Mouse (Mus musculus): ENCODE results near the gene Galc.

Galc gene

GRCm38 (mm10) chr12:98258845-98259517 is at the start of gene Galc:
Gene Galc (minus strand): TSS chr12:98259459.
- DNase-seq, result peak; percentile 90 to 93

- DNase-seq, result no peak
Observed at GRCm38 (mm10) chr12:98307179-98307915, 48.1 kb upstream of the Galc start.

GRCm38 (mm10) chr12:98303013-98303412 is 43.8 kb upstream of the Galc start:
- DNase-seq, result no peak

- no peak for DNase-seq
Observed at GRCm38 (mm10) chr12:98301980-98302379, 42.7 kb upstream of the Galc start.

GRCm38 (mm10) chr12:98294241-98294640 is 35.0 kb upstream of the Galc start:
- DNase-seq, result no peak

- no peak for DNase-seq
Observed at GRCm38 (mm10) chr12:98292278-98292677, 33.0 kb upstream of the Galc start.

- no peak for DNase-seq
Observed at GRCm38 (mm10) chr12:98290475-98290874, 31.2 kb upstream of the Galc start.

- DNase-seq, result no peak
Observed at GRCm38 (mm10) chr12:98284477-98284876, 25.2 kb upstream of the Galc start.

- DNase-seq, result no peak
Observed at GRCm38 (mm10) chr12:98283487-98283860, 24.2 kb upstream of the Galc start.

GRCm38 (mm10) chr12:98282776-98283486 is 23.7 kb upstream of the Galc start:
- no peak for DNase-seq

- DNase-seq, result no peak
Observed at GRCm38 (mm10) chr12:98280996-98281395, 21.7 kb upstream of the Galc start.

- DNase-seq, result peak; percentile 19 to 55
Observed at GRCm38 (mm10) chr12:98280530-98280929, 21.3 kb upstream of the Galc start.

- DNase-seq, result no peak
Observed at GRCm38 (mm10) chr12:98272433-98272832, 13.2 kb upstream of the Galc start.

- no peak for DNase-seq
Observed at GRCm38 (mm10) chr12:98270810-98271566, 11.7 kb upstream of the Galc start.

- no peak for DNase-seq
Observed at GRCm38 (mm10) chr12:98269791-98270745, 10.8 kb upstream of the Galc start.

- DNase-seq, result no peak
Observed at GRCm38 (mm10) chr12:98268441-98269369, 9.4 kb upstream of the Galc start, which contains the start of gene Gpr65. Gene Gpr65 (plus strand): TSS chr12:98268635.

- no peak for DNase-seq
Observed at GRCm38 (mm10) chr12:98265697-98266096, 6.4 kb upstream of the Galc start.

- no peak for DNase-seq
Observed at GRCm38 (mm10) chr12:98259518-98259852, 226 bp upstream of the Galc start.

- peak; percentile 42 to 59 for DNase-seq
Observed at GRCm38 (mm10) chr12:98258371-98258844, 851 bp downstream of the Galc start.

GRCm38 (mm10) chr12:98255373-98255995 is 3.8 kb downstream of the Galc start:
- DNase-seq, result peak; percentile 34 to 55

Measured in kidney, adult 8-10 months (tissue).